Mouse (Mus musculus) adrenal gland, adult 2 months (tissue): Measurements from ENCODE around the gene Mefv. TPM values are rescaled to one million over a fixed set of nuclear protein-coding genes. Genes with fewer than 3 reads are reported as not detected.
A peak's percentile ranks its signal among the peaks of the same experiment; 100 is the strongest.
"Not testable (repeated sequence)": the region's sequence is repeated elsewhere in the genome, so short reads cannot be mapped to it uniquely, and the experiment has no call there.

Experiments used
- DNase-seq: peaks from one replicate; pipeline ENCODE4 v3.0.0; 2021
- long read RNA-seq: library from polyadenylated mRNA; stranded (forward); transcript quantifications from one replicate; pipeline ENCODE4 v2.0.0, GENCODE M21; 2021
- polyA plus RNA-seq: library from polyadenylated mRNA; depleted of rRNA; stranded (reverse); fragments of >200 nt; gene quantifications from 2 replicates; pipeline ENCODE4 v1.2.3, GENCODE M21; 2012; rRNA removed
- total RNA-seq, 2 experiments: library from RNA; stranded (reverse); gene quantifications; 2 replicates each; pipeline ENCODE4 v1.2.3; 2021

Gene Mefv
- total RNA-seq, result not detected
- not detected in 2 replicates for polyA plus RNA-seq
- long read RNA-seq, result 0 reads

- DNase-seq, result no peak
Observed at GRCm38 (mm10) chr16:3717980-3718379, at the start of gene Mefv. TSS of gene Mefv (minus strand) at chr16:3718097.

GRCm38 (mm10) chr16:3748976-3749375 lies 31.1 kb upstream of the Mefv start:
- DNase-seq, result no peak

GRCm38 (mm10) chr16:3745656-3746055 lies 27.8 kb upstream of the Mefv start:
- no peak for DNase-seq

- DNase-seq, result no peak
Observed at GRCm38 (mm10) chr16:3744186-3744700, 26.3 kb upstream of the Mefv start.

GRCm38 (mm10) chr16:3743503-3744185 lies 25.7 kb upstream of the Mefv start, which contains the start of gene Zfp263:
TSS of gene Zfp263 (plus strand) at chr16:3744093.
- peak; percentile 95 for DNase-seq

- DNase-seq, result no peak
Observed at GRCm38 (mm10) chr16:3742466-3742865, 24.6 kb upstream of the Mefv start.

- DNase-seq, result no peak
Observed at GRCm38 (mm10) chr16:3733198-3733732, 15.4 kb upstream of the Mefv start.

GRCm38 (mm10) chr16:3732612-3733011 lies 14.7 kb upstream of the Mefv start:
- no peak for DNase-seq

- no peak for DNase-seq
Observed at GRCm38 (mm10) chr16:3727980-3728720, 10.3 kb upstream of the Mefv start.

- peak; percentile 5 for DNase-seq
Observed at GRCm38 (mm10) chr16:3723231-3723630, 5.3 kb upstream of the Mefv start.

- DNase-seq, result no peak
Observed at GRCm38 (mm10) chr16:3714731-3715130, 3.2 kb downstream of the Mefv start.

- DNase-seq, result no peak
Observed at GRCm38 (mm10) chr16:3706680-3707079, 11.2 kb downstream of the Mefv start.

- no peak for DNase-seq
Observed at GRCm38 (mm10) chr16:3700893-3701292, 17.0 kb downstream of the Mefv start.

GRCm38 (mm10) chr16:3699281-3699680 lies 18.6 kb downstream of the Mefv start:
- DNase-seq, result peak; percentile 10

GRCm38 (mm10) chr16:3689608-3690007 lies 28.3 kb downstream of the Mefv start:
- DNase-seq, result not testable (repeated sequence)

Other genes with a start within 250 kb of the Mefv start
- gene Olfr161, start 127.1 kb downstream of the Mefv start, total RNA-seq, result not detected
- gene Olfr161, start 127.1 kb downstream of the Mefv start, polyA plus RNA-seq, result not detected in 2 replicates
- 10 to 100 TPM; 18.3 to 20.4 TPM for gene Zfp263, start 26.0 kb upstream of the Mefv start, total RNA-seq
- 7.5 and 10.3 TPM in 2 replicates for gene Zfp263, start 26.0 kb upstream of the Mefv start, polyA plus RNA-seq
- not detected for gene Olfr15, start 112.8 kb upstream of the Mefv start, total RNA-seq
- gene Olfr15, start 112.8 kb upstream of the Mefv start, polyA plus RNA-seq, result not detected in 2 replicates
- gene Zfp174, start 129.2 kb upstream of the Mefv start, total RNA-seq, result 10 to 100 TPM in 1 of 2 experiments, 1 to 10 TPM in 1; 4.7 to 15.2 TPM
- gene Zfp174, start 129.2 kb upstream of the Mefv start, polyA plus RNA-seq, result 2.7 and 5.0 TPM in 2 replicates
- gene Naa60, start 154.3 kb upstream of the Mefv start, total RNA-seq, result 100 to 1,000 TPM in 1 of 2 experiments, 10 to 100 TPM in 1; 75.7 to 106 TPM
- 91.3 and 122 TPM in 2 replicates for gene Naa60, start 154.3 kb upstream of the Mefv start, polyA plus RNA-seq
- 10 to 100 TPM; 11.7 to 19.7 TPM for gene Zfp597, start 166.5 kb upstream of the Mefv start, total RNA-seq
- gene Zfp597, start 166.5 kb upstream of the Mefv start, polyA plus RNA-seq, result 3.2 and 4.1 TPM in 2 replicates
- under 1 TPM in 1 of 2 experiments, not detected in 1; 0.52 TPM for gene Gm20695, start 166.6 kb upstream of the Mefv start, total RNA-seq
- not detected in 2 replicates for gene Gm20695, start 166.6 kb upstream of the Mefv start, polyA plus RNA-seq
- gene 1700037C18Rik, start 190.6 kb upstream of the Mefv start, total RNA-seq, result 1 to 10 TPM; 4.0 to 6.3 TPM
- 11.4 and 11.9 TPM in 2 replicates for gene 1700037C18Rik, start 190.6 kb upstream of the Mefv start, polyA plus RNA-seq
- gene Cluap1, start 190.7 kb upstream of the Mefv start, total RNA-seq, result 10 to 100 TPM; 14.4 to 18.2 TPM
- gene Cluap1, start 190.7 kb upstream of the Mefv start, polyA plus RNA-seq, result 10.3 and 15.2 TPM in 2 replicates